Mouse (Mus musculus): Measurements from ENCODE around the gene Rab5c. TPM values are rescaled to one million over a fixed set of nuclear protein-coding genes. Genes with fewer than 3 reads are reported as not detected.
A peak's percentile ranks its signal among the peaks of the same experiment; 100 is the strongest.

The Rab5c gene
- polyA plus RNA-seq (2016; fragmentation: Nextera tagmentation; extraction: Ambion mirVana), result 23.7 and 33.1 TPM in 2 replicates

GRCm38 (mm10) chr11:100738066-100738604, at the start of gene Rab5c:
Rab5c (minus strand) TSS chr11:100738215.
- Histone ChIP-seq H3K9ac (peak within 1 kb of the TSS; percentile 90), H3K36me3 (peaks cover 2% of the 10 kb centered on the region; the same call in 1 of the 2 replicates), H3K27me3 (replicated peaks) (no peaks in the 10 kb centered on the region), H3K27ac (no peak within 1 kb of the TSS), H3K4me2 (replicated peaks) (peak within 1 kb of the TSS; percentile 94), H3K4me3 (peak within 1 kb of the TSS; percentile 86), H3K4me1 (peaks cover 24% of the 10 kb centered on the region), H3K9me3 (no peaks in the 10 kb centered on the region)
- WGBS, result under 1% methylated on average over 39 of the region's 39 CpGs
- peak; percentile 98 for ATAC-seq (ENCODE audit: low FRiP score, low read depth)

GRCm38 (mm10) chr11:100785774-100786173, 47.8 kb upstream of the Rab5c start:
- no peak overlapping the region for H3K4me3 ChIP-seq
- ATAC-seq (ENCODE audit: low FRiP score, low read depth), result no peak
- H3K4me1 ChIP-seq, result no peaks in the 10 kb centered on the region
- peaks cover 36% of the 10 kb centered on the region for H3K36me3 ChIP-seq
- H3K27me3 ChIP-seq (replicated peaks), result no peaks in the 10 kb centered on the region
- H3K4me2 ChIP-seq (replicated peaks), result no peak overlapping the region
- no peaks in the 10 kb centered on the region for H3K9me3 ChIP-seq
- H3K27ac ChIP-seq, result no peak overlapping the region
- 93% methylated on average over 2 of the region's 2 CpGs for WGBS
- no peak overlapping the region for H3K9ac ChIP-seq

GRCm38 (mm10) chr11:100784286-100784685, 46.3 kb upstream of the Rab5c start:
- Histone ChIP-seq H3K27ac (no peak overlapping the region), H3K4me3 (no peak overlapping the region), H3K4me2 (replicated peaks) (no peak overlapping the region), H3K9me3 (no peaks in the 10 kb centered on the region), H3K9ac (no peak overlapping the region), H3K27me3 (replicated peaks) (no peaks in the 10 kb centered on the region), H3K36me3 (peaks cover 34% of the 10 kb centered on the region), H3K4me1 (no peaks in the 10 kb centered on the region)
- 88% methylated on average over 8 of the region's 8 CpGs for WGBS
- ATAC-seq (ENCODE audit: low FRiP score, low read depth), result no peak

- Histone ChIP-seq H3K9ac (no peak overlapping the region), H3K27me3 (replicated peaks) (no peaks in the 10 kb centered on the region), H3K9me3 (no peaks in the 10 kb centered on the region), H3K27ac (no peak overlapping the region), H3K4me3 (no peak overlapping the region), H3K4me1 (no peaks in the 10 kb centered on the region), H3K36me3 (peaks cover 27% of the 10 kb centered on the region), H3K4me2 (replicated peaks) (no peak overlapping the region)
- 88% methylated on average over 13 of the region's 13 CpGs for WGBS
- no peak for ATAC-seq (ENCODE audit: low FRiP score, low read depth)
Observed at GRCm38 (mm10) chr11:100782568-100782967, 44.6 kb upstream of the Rab5c start.

GRCm38 (mm10) chr11:100781763-100782475, 43.9 kb upstream of the Rab5c start:
- 94% methylated on average over 15 of the region's 15 CpGs for WGBS
- Histone ChIP-seq H3K4me3 (no peak overlapping the region), H3K4me1 (no peaks in the 10 kb centered on the region), H3K36me3 (peaks cover 26% of the 10 kb centered on the region), H3K4me2 (replicated peaks) (no peak overlapping the region), H3K27me3 (replicated peaks) (no peaks in the 10 kb centered on the region), H3K9me3 (no peaks in the 10 kb centered on the region), H3K9ac (no peak overlapping the region), H3K27ac (no peak overlapping the region)
- no peak for ATAC-seq (ENCODE audit: low FRiP score, low read depth)

GRCm38 (mm10) chr11:100780247-100780646, 42.2 kb upstream of the Rab5c start:
- Histone ChIP-seq H3K9ac (no peak overlapping the region), H3K36me3 (peaks cover 24% of the 10 kb centered on the region), H3K4me1 (no peaks in the 10 kb centered on the region), H3K27me3 (replicated peaks) (no peaks in the 10 kb centered on the region), H3K27ac (no peak overlapping the region), H3K4me2 (replicated peaks) (no peak overlapping the region), H3K4me3 (no peak overlapping the region), H3K9me3 (no peaks in the 10 kb centered on the region)
- no peak for ATAC-seq (ENCODE audit: low FRiP score, low read depth)
- WGBS, result 79% methylated on average over 8 of the region's 8 CpGs

- no peak overlapping the region for H3K4me2 ChIP-seq (replicated peaks)
- peaks cover 19% of the 10 kb centered on the region for H3K36me3 ChIP-seq
- 75% methylated on average over 3 of the region's 3 CpGs for WGBS
- no peak overlapping the region for H3K27ac ChIP-seq
- no peaks in the 10 kb centered on the region for H3K9me3 ChIP-seq
- no peak overlapping the region for H3K9ac ChIP-seq
- H3K27me3 ChIP-seq (replicated peaks), result no peaks in the 10 kb centered on the region
- no peak for ATAC-seq (ENCODE audit: low FRiP score, low read depth)
- H3K4me1 ChIP-seq, result no peaks in the 10 kb centered on the region
- H3K4me3 ChIP-seq, result no peak overlapping the region
Observed at GRCm38 (mm10) chr11:100778069-100778468, 40.1 kb upstream of the Rab5c start.

GRCm38 (mm10) chr11:100775921-100776320, 37.9 kb upstream of the Rab5c start:
- no peak for ATAC-seq (ENCODE audit: low FRiP score, low read depth)
- H3K9ac ChIP-seq, result no peak overlapping the region
- no peaks in the 10 kb centered on the region for H3K27me3 ChIP-seq (replicated peaks)
- WGBS, result 85% methylated on average over 10 of the region's 10 CpGs
- no peaks in the 10 kb centered on the region for H3K9me3 ChIP-seq
- no peak overlapping the region for H3K4me2 ChIP-seq (replicated peaks)
- peaks cover 3% of the 10 kb centered on the region; the same call in 1 of the 2 replicates for H3K36me3 ChIP-seq
- no peak overlapping the region for H3K27ac ChIP-seq
- H3K4me1 ChIP-seq, result no peaks in the 10 kb centered on the region
- H3K4me3 ChIP-seq, result no peak overlapping the region

GRCm38 (mm10) chr11:100774261-100774660, 36.2 kb upstream of the Rab5c start:
- H3K27me3 ChIP-seq (replicated peaks), result no peaks in the 10 kb centered on the region
- no peak overlapping the region for H3K4me3 ChIP-seq
- no peaks in the 10 kb centered on the region for H3K9me3 ChIP-seq
- WGBS, result 80% methylated on average over 4 of the region's 4 CpGs
- 0 out of 2 replicates have a peak, but pooled peaks cover 3% of the 10 kb centered on the region for H3K4me1 ChIP-seq
- no peak for ATAC-seq (ENCODE audit: low FRiP score, low read depth)
- no peak overlapping the region for H3K27ac ChIP-seq
- H3K4me2 ChIP-seq (replicated peaks), result no peak overlapping the region
- H3K9ac ChIP-seq, result no peak overlapping the region
- H3K36me3 ChIP-seq, result peaks cover 2% of the 10 kb centered on the region; the same call in 1 of the 2 replicates

- Histone ChIP-seq H3K9me3 (no peaks in the 10 kb centered on the region), H3K4me2 (replicated peaks) (peak within 1 kb of the TSS; percentile 60), H3K9ac (0 out of 2 replicates have a peak within 1 kb of the TSS, but pooled peaks have one; percentile 33), H3K4me3 (peak within 1 kb of the TSS; percentile 41), H3K36me3 (no peaks in the 10 kb centered on the region), H3K4me1 (0 out of 2 replicates have a peak, but pooled peaks cover 3% of the 10 kb centered on the region), H3K27me3 (replicated peaks) (no peaks in the 10 kb centered on the region), H3K27ac (no peak within 1 kb of the TSS)
- ATAC-seq (ENCODE audit: low FRiP score, low read depth), result no peak
- WGBS, result 23% methylated on average over 17 of the region's 17 CpGs
Observed at GRCm38 (mm10) chr11:100770646-100771408, 32.8 kb upstream of the Rab5c start, which contains the start of gene Ghdc. Ghdc (minus strand) TSS chr11:100770957.

GRCm38 (mm10) chr11:100769980-100770379, 32.0 kb upstream of the Rab5c start:
- Histone ChIP-seq H3K27me3 (replicated peaks) (no peaks in the 10 kb centered on the region), H3K4me2 (replicated peaks) (peak overlapping the region; percentile 60), H3K27ac (no peak overlapping the region), H3K36me3 (no peaks in the 10 kb centered on the region), H3K9me3 (no peaks in the 10 kb centered on the region), H3K9ac (0 out of 2 replicates have a peak overlapping the region, but pooled peaks have one; percentile 33), H3K4me3 (no peak overlapping the region), H3K4me1 (0 out of 2 replicates have a peak, but pooled peaks cover 3% of the 10 kb centered on the region)
- ATAC-seq (ENCODE audit: low FRiP score, low read depth), result no peak
- 66% methylated on average over 6 of the region's 6 CpGs for WGBS

GRCm38 (mm10) chr11:100767871-100768270, 29.9 kb upstream of the Rab5c start:
- 88% methylated on average over 5 of the region's 5 CpGs for WGBS
- Histone ChIP-seq H3K4me2 (replicated peaks) (no peak overlapping the region), H3K36me3 (no peaks in the 10 kb centered on the region), H3K4me1 (0 out of 2 replicates have a peak, but pooled peaks cover 3% of the 10 kb centered on the region), H3K27ac (no peak overlapping the region), H3K4me3 (no peak overlapping the region), H3K27me3 (replicated peaks) (no peaks in the 10 kb centered on the region), H3K9ac (no peak overlapping the region), H3K9me3 (no peaks in the 10 kb centered on the region)
- no peak for ATAC-seq (ENCODE audit: low FRiP score, low read depth)

Data from neural tube, embryonic 12.5 days (tissue).